Mouse (Mus musculus): ENCODE measurements around the gene Isyna1.

DNA sequence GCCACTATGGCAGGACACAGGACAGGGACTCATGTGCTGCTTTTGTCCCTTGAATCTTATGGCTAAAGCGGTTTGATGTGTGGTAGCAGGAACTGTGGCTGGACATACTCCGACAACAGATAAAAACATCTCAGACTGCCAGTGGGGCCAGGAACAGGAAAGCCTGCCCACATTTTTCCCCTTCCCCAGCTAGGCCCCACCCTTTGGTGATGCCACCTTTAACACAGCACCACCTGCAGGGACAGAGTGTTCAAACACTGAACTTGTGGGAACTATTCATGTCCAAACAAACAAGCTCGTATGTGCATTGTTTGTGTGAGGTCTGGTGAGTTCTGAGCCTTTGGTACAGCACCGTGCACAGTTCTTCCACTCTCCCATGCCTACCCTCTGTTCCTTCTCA is 35.8 kb upstream of the Isyna1 start:
- TF ChIP-seq POLR2A (IDR thresholded peaks at IDR 0.05; ENCODE audit: insufficient read depth, low read depth, low read length) (no peak), CTCF (IDR thresholded peaks at IDR 0.05; ENCODE audit: insufficient read depth, low read depth, low read length) (no peak)

Measured in olfactory bulb, adult 2 months (tissue).